Mouse (Mus musculus) embryo, embryonic 11 days (tissue): ENCODE results near the gene Siah1b.

Experiments
- DNase-seq: peaks from one replicate; pipeline ENCODE4 v3.0.0-alpha.2; 2015

The Siah1b gene

GRCm38 (mm10) chrX:164027607-164028289 is 48.5 kb downstream of the Siah1b start, which contains the start of gene Car5b:
Gene Car5b (minus strand): TSS chrX:164027997.
- DNase-seq: peak; percentile 93
